Mouse (Mus musculus): ENCODE measurements at regions not wholly inside any gene's neighbourhood (a gene's known extent, or its start where the extent isn't known, plus 50 kb on each side); places are given as distances from the start of the nearest gene placed in this dataset.

DNA sequence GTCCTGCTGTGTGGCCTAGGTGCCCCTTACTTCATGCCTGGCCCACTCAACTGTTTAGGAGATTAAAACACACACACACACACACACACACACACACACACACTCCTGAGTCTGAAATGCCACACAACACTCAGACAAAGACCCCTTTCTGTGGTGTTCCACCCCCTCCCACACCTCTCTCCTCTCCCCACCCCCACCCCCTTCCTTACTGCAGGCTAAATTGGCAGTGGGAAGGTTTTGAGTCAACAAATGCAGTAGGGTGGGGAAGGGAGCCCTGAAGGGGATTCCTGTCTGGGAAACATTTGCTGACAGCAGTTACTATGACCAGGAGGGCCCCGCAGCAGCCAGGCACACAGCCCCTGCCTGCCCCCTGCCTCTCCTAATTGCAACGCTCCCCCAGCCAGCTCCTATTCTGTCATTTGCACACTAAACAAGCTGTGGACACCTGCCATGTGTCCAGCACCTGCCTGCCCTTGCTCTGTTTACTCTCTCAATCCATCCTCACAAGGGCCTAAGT lies 69.5 kb downstream of the Ephb3 start:
- intact Hi-C loops (cut with DNase I; ENCODE audit: low total_unique reads) = no loop called here
- no peak for DNase-seq

DNA sequence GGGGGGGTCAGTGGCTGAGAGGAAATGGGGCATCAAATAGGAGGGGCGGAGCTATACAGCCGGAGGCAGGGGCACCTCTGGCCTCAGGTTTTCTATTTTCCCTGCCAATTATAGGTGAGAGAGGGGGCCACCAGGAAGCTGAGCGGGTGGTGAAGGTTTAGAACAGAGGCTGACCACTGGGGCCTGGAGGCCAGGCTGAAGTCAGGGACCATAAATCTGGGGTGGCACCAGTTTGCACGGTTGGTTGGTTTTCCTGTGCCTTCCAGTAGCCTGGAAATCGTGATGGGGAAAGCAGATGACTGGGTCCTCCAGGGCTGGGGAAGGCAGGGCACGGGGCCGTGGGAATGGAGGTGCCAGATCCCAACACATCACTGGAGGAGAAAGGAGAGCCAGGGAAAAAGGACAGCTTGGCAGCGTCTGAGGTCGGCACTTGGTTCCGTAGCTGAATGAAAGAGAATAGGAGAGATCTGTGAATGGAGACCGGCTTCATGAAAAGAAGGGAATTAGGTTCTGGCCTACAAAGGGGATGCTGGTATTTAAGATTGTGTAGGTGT lies 73.3 kb downstream of the Ephb3 start:
- DNase-seq = no peak
- intact Hi-C loops (cut with DNase I; ENCODE audit: low total_unique reads) = no loop called here

DNA sequence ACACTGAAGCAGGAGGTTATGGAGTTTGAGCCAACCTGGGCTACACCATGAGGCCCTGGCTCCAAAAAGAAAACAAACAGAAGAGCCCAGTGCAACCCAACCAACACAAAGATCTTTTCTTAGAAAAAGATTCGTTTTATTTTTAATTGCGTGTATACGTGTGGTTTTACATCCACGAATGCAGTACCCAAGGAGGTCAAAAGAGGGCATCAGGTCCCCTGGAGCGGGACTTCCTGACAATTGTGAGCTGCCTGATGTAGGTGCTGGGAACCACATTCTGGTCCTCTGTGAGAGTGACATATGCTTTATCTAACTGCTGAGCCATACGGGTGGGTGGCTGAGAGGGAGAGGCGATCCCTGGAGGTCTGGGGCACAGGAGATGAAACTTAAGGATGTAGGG lies 73.8 kb downstream of the Ephb3 start:
- DNase-seq = no peak
- intact Hi-C loops (cut with DNase I; ENCODE audit: low total_unique reads) = no loop called here

DNA sequence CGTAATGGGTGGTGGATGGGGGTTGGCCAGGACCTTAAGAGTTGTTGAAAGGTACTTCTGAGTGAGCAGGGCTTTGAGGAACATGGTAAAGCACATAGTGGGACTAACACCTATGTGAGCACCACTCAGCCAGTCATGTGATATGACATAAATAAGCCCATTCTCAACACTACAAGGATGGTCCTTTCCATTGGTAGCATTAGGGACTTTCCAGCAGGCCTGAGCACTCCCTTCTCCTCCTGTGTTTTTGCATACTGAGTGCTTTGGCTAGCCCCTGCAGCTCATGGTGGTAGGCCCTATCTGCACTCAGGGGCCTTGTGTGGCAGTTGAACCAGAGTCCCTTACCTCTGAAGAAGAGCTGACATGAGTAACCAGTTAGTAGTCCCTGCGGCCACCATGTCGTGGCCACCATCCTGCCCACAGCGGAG lies 75.7 kb downstream of the Ephb3 start:
- no peak for DNase-seq
- intact Hi-C loops (cut with DNase I; ENCODE audit: low total_unique reads) = no loop called here

DNA sequence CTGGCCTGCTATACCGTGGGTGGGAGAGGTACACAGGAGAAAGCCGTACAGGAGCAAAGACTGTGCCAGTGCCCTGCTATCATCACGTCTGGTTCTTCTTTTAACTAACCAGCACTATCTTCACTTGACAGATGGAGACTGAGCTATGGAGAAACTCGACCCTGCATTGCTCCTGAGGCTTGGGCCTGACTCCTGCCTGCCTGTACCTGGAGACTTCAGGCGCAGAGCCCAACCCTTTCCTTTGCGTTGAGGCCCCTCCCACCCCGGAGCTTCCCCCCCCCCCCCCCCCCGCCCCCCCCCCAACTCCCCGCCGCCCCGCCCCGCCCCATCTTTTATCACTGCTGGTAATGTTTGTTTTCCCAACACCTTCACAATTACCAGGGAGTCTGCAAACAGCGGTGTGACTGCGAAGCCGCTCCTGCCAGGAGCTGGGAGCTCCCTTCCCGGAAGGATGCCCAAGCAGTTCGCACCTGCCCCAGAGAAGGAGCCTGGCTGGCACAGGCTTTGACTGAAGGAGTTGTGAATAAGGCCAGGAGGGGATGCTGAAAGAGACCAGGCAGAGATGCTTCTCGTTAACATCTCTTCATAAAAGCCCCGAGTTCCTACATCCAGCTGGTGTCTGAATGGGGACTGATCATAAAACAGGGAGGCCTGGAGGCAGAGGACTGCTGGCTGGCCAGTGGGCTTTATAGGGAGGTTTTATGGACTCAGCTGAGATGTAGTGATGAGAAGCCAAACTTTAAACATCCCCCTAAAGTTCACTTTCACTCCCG lies 77.6 kb downstream of the Ephb3 start:
- intact Hi-C loops (cut with DNase I; ENCODE audit: low total_unique reads) = no loop called here
- no peak for DNase-seq

DNA sequence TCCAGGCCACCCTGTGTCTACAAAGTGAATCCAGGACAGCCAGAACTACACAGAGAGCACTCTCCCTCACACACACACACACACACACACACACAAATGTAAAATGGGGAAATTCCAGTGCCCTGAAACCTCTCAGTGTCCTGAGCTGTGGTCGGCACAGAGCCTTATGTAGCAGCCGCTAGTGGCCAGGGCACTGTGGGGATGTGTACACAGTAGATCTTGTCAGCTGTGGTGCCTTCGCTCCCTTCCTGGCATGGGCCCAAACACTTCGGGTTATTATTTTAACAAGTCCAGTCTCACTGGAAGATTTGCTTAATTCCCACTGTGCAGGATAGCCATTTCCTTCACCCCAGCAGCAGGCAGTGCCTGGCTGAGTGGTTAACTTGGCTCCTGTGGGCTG lies 81.5 kb downstream of the Ephb3 start:
- intact Hi-C loops (cut with DNase I; ENCODE audit: low total_unique reads) = no loop called here
- DNase-seq = peak; percentile 20

DNA sequence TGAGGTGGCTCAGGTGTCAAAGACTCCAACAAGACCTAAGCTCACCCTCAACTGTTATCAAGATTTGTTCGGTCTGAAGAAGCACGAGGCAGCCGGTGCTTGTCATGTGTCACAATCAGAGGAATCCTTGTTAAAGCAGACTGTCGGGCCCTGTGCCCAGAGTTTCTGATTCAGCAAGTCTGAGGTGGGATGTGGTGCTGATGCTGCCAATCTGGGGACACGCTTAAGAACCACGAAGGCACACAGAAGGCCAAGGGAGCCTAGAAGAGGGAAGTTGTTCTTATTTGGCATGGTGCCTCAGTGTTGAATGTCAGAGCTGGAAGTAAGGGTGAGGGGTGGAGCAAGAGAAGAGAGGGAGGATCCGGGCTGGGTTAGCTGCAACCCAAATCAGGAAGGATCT lies 85.0 kb downstream of the Ephb3 start:
- intact Hi-C loops (cut with DNase I; ENCODE audit: low total_unique reads) = no loop called here

DNA sequence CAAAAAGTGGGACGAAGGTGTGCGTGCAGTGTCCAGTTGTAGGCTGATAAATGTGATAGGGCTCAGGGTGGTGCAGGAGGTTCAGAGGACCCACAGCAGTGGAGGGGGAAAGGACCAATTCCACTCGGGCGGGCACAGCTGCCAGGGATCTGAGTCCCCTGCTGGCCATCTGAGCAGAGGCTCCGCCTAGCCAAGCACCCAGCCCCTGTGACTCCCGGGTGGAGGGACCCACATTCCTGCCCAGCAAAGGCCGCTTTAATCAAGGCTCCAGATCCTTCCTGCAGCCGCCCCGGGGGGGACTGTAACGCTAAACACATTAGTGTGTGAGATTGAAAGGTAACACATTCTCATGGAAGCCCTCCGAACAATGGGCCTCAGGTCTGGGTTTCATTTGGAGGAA lies 88.5 kb downstream of the Ephb3 start:
- peak; percentile 26 for DNase-seq
- intact Hi-C loops (cut with DNase I; ENCODE audit: low total_unique reads) = no loop called here

More for the DNA sequence above, 85.0 kb downstream of the Ephb3 start:
- no peak for DNase-seq

DNA sequence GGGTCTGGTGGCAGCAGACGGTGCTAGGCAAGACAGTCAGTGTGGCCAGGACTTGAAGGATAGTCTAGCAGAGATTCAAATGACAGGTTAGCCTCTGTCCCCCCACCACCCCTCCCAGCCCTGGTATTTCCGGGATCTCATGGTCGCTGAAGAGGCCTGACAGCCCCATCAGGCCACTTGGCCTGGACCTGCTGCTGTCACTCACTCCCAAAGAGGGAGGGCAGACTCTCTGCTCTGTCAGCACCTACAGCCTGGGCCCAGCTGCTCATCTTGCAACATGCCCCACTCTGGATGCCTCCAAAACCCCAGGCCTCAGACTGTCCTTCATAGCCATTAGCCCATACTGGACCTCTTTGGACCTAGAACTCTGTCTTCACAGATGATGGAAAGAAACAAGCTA lies 89.0 kb downstream of the Ephb3 start:
- intact Hi-C loops (cut with DNase I; ENCODE audit: low total_unique reads) = no loop called here
- peak; percentile 69 for DNase-seq

DNA sequence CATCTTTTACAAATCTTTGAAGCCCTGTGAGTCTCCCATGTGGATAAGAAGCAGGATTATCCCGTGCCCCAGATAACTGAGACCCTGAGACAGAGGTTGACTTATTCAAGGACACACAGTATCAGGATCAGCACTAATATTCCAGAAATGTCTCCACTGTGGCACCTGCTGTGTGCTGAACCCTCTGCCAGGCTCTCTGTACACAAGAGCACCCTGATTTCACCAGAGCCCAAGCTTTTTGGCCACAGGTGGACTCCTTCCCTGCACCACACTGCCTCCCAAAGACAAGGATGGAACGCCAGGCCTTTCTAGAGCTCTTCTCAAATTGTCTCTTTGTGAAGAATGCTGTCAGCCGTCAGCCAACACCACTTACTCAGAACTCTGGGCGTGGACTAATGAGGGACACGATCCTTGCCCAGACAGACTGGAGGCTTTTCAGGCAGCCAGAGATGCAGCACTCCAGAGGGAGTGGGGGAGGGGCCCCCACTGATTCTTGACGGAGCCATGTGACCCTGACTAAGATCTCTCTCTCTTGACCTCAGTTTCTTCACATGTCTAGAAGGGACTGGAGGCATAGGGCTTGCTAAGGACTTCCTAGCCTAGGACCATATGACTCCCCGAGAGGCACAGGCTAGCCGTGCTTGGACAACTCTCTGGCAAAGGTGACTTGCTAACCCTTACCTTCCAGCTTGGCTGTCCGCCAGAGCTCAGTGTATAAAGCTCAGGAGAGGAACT lies 90.3 kb downstream of the Ephb3 start:
- DNase-seq = peak; percentile 82
- intact Hi-C loops (cut with DNase I; ENCODE audit: low total_unique reads) = no loop called here

DNA sequence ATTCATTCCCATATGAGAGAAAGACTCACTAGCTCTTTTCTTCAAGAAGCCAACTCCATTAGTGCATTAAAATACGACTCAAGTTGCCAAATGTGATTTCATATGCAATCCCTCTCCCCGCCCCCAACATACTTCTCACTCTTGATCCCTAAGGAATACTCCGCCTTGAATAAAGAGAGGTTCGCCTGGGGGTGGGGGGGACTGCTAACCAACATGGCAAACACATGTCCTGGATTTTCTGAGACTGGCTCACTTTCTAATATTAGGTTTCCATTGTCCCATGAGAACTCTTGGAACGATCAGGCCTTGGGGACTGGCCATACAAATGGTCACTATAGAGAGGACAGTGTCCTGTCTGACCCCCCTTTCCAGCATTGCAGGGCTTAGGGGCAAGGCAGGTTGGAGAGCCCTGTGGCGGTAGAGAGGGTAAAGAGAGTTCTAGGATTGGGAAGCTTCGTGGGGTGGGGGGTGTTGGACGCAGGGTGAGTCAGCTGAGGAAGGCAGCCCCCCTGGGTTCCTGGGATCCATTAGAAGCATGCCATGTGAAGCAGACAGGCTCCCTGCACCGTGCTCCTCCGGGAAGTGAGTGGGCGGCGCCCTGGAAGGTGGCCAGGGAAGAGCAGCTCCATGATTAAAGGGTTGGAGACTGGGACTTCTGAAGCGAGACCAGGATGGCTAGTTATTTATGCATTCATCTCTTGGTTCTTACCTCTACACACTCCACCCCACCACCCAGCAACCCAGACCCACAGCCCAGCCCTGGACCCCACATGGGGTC lies 91.6 kb downstream of the Ephb3 start:
- peak; percentile 57 for DNase-seq
- intact Hi-C loops (cut with DNase I; ENCODE audit: low total_unique reads) = no loop called here

DNA sequence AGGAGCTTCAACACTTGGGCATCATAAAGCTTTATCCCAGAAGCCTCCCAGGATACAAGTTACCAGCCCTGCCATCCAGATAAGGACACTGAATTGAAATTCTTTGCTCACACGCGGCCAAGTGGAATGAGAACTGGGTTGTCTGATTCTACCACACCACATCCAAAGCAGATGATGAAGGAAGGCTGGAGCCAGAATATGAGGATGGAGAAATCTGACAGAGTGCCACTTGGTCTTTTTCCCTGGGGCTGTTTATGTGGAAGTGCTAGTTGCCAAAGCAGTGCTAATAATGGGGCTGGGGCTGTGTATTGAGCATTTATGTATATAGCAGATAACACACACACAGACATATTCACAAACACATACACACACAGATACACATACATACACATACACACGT lies 92.2 kb downstream of the Ephb3 start:
- no peak for DNase-seq
- intact Hi-C loops (cut with DNase I; ENCODE audit: low total_unique reads) = no loop called here

DNA sequence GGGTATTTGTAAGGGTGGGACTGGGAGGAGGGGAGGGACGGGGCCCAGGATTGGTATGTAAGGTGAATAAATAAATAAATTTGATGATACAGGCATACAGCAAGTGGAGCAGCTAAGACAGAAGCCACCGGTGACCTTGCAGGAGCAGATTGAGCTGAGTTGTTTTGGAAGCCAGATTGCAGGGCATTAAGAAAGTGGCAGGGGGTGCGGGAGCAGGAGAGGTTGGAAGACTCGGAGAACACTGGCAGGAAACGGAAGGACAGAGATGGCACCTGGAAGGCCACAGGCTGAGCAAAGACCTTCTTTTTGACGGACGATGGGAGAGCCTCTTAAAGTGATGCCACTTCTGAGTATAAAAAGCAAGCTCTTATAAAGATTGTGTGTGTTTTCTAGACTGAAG lies 94.3 kb downstream of the Ephb3 start:
- DNase-seq = no peak
- intact Hi-C loops (cut with DNase I; ENCODE audit: low total_unique reads) = no loop called here

DNA sequence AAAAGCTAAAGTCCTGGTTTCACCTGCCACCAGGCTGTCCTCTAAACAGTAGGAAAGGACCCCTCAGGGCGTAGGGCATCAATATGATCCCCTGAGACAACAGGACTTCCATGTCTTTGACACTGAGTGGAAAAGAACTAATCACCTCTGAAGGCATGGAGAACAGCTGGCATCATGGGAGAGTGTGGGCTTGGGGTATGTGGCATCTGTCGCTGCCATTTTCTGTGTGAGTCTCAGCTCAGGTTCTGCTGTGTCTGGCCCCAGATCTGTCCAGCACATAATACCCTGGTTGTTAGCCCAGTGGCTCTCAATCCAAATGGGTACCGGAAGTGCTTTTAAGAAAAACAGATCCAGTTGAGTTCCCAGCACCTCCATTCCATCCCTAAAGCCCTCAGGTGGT lies 101.3 kb downstream of the Ephb3 start:
- no peak for DNase-seq
- intact Hi-C loops (cut with DNase I; ENCODE audit: low total_unique reads) = no loop called here

DNA sequence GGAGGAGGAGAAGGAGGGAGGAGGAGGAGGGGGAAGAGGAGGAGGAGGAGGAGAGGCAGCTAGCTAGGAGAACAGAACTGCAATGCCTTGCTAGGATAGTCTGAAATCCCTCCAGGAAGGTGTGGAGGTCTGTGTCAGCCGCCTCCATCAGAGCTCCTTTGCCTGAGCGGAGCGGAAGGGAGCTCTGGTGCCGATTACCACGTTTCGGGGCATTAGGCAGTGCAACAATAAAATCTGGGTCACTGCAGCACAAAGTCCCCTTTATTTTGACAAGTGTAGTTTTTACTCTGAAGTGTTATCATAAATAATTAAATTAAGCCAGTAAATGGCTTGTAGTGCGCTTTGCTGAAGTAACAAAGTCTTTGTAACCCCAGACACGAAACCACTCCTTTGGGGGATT lies 104.0 kb downstream of the Ephb3 start:
- DNase-seq = no peak
- intact Hi-C loops (cut with DNase I; ENCODE audit: low total_unique reads) = no loop called here

DNA sequence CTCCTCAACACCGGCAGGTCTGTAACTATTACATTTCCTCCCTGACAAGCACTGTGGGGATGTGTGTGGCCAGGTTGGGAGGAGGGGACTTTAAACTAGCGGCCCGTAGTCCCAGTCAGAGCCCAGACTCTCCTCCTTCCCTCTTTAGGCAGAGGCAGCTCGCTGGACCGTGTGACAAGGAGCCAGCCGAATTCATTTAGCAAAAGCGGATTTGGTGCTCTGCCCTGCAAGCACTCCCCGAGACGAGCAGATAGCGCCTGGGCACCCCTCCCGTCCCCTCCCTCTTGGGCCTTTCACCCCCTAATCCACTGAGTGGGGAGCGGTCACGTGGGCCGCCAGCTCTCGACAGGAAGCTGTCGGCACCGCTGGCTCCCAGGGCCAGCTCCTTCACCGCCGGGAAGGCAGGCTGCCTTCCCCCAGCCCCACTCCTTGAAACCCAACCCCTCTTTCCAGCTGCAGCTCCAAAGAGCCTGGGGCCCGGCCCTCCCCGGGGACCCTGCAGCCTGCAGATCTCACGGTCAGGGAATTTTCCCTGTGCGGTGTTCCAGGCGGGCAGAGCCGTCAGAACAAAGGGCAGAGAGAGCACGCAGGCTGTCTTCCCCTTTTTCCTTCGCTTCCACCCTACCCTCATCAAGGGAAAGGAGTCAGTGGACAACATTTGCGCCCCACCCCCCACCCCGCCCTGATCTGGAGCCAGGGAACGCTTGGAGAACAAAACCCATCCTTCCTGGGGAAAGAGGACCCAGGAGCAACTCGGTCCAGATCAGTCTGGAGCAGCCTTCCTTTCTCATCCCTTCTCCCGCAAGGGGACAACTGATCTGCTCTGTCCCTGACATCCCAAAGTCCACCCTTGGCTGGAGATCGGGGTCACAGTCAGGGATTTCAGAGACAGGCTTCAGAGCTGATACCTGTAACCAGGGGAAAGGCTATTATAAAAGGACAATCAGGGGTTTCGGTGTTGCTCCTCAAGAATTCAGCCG lies 106.4 kb downstream of the Ephb3 start:
- intact Hi-C loops (cut with DNase I; ENCODE audit: low total_unique reads) = no loop called here
- peak; percentile 86 for DNase-seq

DNA sequence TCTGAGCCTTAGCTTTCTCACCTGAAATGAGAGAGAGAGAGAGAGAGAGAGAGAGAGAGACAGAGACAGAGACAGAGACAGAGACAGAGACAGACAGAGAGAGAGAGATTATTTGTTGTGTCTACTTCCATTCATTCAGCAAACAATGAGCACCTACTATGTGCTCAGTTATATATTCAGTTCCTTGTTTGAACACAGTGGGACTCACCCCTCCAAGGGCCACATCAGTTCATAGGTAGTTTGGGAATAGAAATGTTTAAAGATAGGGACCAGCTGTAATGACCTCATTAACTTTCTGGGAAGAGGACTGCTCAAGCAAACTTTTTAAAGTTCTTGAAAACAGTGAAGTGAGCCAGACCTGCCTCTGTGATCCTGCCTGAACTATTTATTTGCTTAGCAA lies 107.2 kb downstream of the Ephb3 start:
- intact Hi-C loops (cut with DNase I; ENCODE audit: low total_unique reads) = no loop called here

DNA sequence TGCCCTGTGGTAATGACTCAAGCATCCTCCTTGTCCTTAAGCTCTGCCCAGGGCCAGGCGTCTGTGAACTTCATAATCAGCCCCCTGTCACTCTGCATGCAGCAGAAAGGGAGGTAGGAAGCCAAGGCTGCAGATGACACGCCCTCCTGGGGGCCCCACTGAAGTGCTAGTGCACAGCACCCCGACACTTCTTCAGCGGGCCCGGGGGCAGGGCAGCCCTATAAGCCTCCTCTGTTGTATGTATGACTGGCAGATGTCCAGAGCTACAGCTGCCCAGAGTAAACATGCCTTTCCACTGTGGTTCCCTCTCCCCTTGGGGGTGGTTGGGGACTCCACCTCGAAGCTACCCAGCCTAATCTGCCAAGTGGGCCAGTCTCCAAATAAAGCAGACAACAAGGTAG lies 107.2 kb upstream of the Vps8 start:
- intact Hi-C loops (cut with DNase I; ENCODE audit: low total_unique reads) = no loop called here
- DNase-seq = no peak

More for the DNA sequence above, 107.2 kb downstream of the Ephb3 start:
- no peak for DNase-seq

Data from gastrocnemius, postnatal 14 days (tissue).